Comparison of ENCODE assay signal across 16 mouse cellular contexts in the genomic region with DNA sequence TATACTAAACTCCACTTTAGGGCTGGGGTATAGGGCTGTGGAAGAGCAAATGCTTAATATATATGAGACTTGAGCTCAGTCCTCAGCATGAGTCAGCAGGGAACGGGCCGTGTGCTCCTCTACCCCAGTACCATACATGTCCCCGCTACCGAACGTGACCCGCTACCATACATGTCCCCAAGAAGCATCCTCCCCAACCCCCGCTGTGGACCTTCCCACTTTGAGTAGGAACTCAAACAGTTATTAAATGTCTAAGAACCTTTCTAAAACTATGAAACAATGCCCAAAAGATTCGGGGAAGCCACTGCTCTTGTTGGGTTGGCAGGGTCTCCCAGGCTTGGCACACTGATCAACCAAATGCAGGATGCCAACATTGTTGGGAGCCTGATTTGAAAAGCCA.
"Had no signal": no experiment of that assay in that cellular context is flagged by ENCODE, and none has a peak within 500 bp of the region (broad histone marks: within the 10 kb centered on the region; RNA-seq: fewer than 3 reads in every experiment).

No protein-coding gene starts in this region.

- DNase-seq: retina, postnatal 1 day; right cerebral cortex, adult 18-20 months; right cerebral cortex, postnatal 14 days; right cerebral cortex, postnatal 25 days; right cerebral cortex, postnatal 4 days; spleen, adult 18-20 months; thymus, adult 18-20 months; thymus, adult 2 months; thymus, postnatal 14 days; thymus, postnatal 25 days; thymus, postnatal 36 days; thymus, postnatal 4 days had no signal

- H3K4me3 ChIP-seq: neural tube, embryonic 12.5 days; neural tube, embryonic 13.5 days; stomach, embryonic 15.5 days had no signal

- H3K9me3 ChIP-seq: neural tube, embryonic 12.5 days; neural tube, embryonic 13.5 days; stomach, embryonic 15.5 days had no signal

- H3K4me2 ChIP-seq: neural tube, embryonic 12.5 days; neural tube, embryonic 13.5 days; stomach, embryonic 15.5 days had no signal

- H3K4me1 ChIP-seq: neural tube, embryonic 12.5 days had no signal

- H3K36me3 ChIP-seq: neural tube, embryonic 12.5 days; neural tube, embryonic 13.5 days; stomach, embryonic 15.5 days had no signal

- H3K27ac ChIP-seq: neural tube, embryonic 12.5 days; neural tube, embryonic 13.5 days; stomach, embryonic 15.5 days; stomach, postnatal 0 days had no signal

- H3K9ac ChIP-seq: neural tube, embryonic 12.5 days; neural tube, embryonic 13.5 days; stomach, embryonic 15.5 days had no signal
